Mouse (Mus musculus): ENCODE measurements around the gene Nr4a2. TPM values are rescaled to one million over a fixed set of nuclear protein-coding genes. Genes with fewer than 3 reads are reported as not detected.

Gene Nr4a2
- polyA plus RNA-seq, 1 experiment from 2014 or later: 0.18 TPM

DNA sequence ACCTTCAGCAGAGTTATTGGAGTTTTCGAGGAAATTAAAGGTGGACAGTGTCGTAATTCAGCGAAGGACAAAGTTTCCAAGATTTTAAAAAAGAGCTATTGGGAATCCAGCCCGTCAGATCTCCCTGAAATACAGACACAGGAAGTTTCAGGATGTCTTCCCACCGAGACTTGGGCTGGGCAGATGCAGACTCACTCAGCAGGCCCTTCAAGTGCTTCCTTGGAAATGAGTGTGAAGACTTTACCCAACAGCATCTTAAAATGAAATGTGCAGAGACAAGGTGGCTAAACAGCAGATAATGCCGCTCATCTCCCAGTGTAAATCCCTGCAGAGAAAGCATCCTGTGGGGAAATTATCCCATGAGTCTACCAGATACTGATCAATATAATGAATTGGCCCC is 10.9 kb downstream of the Nr4a2 start:
- Histone ChIP-seq H3K27me3 (ENCODE audit: insufficient read depth, low read length) (peaks cover 81% of the 10 kb centered on the region), H3K4me1 (ENCODE audit: insufficient read depth) (peaks cover 19% of the 10 kb centered on the region), H3K9ac (replicated peaks) (no peak overlapping the region), H3K4me2 (ENCODE audit: low read depth, low read length) (no peak overlapping the region), H3K36me3 (replicated peaks; ENCODE audit: insufficient read depth, low read length) (no peaks in the 10 kb centered on the region), H3K27ac (ENCODE audit: low read depth) (no peak overlapping the region), H3K9me3 (ENCODE audit: low read length) (no peaks in the 10 kb centered on the region; the same call in 1 of the 2 replicates), H3K4me3 (ENCODE audit: low read depth, low read length) (no peak overlapping the region)
- no peak for ATAC-seq
- WGBS (ENCODE audit: insufficient replicate concordance): 31% methylated on average over 6 of the region's 6 CpGs
- no peak for DNase-seq
- TF ChIP-seq EP300 (IDR thresholded peaks at IDR 0.05; ENCODE audit: low read depth) (no peak), CTCF (IDR thresholded peaks at IDR 0.05; ENCODE audit: low read depth) (no peak)

DNA sequence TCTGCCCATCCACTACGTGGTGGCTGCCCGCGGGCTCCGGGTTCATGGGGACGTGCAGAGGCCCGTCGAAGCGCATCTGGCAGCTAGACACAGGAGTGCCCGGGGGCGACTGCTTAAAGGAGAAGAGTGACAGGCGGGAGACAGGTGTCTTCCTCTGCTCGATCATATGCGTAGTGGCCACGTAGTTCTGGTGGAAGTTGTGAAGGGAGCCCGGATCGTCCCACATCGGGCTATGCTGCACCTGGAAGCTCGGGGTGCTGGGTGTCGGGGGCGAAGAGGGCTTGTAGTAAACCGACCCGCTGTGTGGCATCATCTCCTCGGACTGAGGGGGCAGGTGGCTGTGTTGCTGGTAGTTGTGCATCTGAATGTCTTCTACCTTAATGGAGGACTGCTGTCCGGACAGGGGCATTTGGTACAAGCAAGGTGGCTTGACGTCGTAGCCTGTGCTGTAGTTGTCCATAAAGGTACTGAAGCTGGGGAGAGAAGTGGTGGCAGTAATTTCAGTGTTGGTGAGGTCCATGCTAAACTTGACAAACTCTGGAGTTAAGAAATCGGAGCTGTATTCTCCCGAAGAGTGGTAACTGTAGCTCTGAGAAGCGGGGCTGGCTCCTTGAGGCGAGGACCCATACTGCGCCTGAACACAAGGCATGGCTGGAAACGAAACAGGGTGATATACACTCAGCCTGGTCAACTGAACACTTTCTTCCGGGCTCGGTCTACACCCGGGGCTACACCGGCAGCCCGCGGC is 11.8 kb downstream of the Nr4a2 start:
- H3K27me3 ChIP-seq (ENCODE audit: insufficient read depth, low read length): peaks cover 87% of the 10 kb centered on the region
- H3K27ac ChIP-seq (ENCODE audit: low read depth): no peak overlapping the region
- TF ChIP-seq EP300 (IDR thresholded peaks at IDR 0.05; ENCODE audit: low read depth) (no peak), CTCF (IDR thresholded peaks at IDR 0.05; ENCODE audit: low read depth) (no peak)
- no peak for ATAC-seq
- H3K4me2 ChIP-seq (ENCODE audit: low read depth, low read length): no peak overlapping the region
- H3K4me3 ChIP-seq (ENCODE audit: low read depth, low read length): no peak overlapping the region
- H3K9me3 ChIP-seq (ENCODE audit: low read length): no peaks in the 10 kb centered on the region; the same call in 1 of the 2 replicates
- peaks cover 19% of the 10 kb centered on the region for H3K4me1 ChIP-seq (ENCODE audit: insufficient read depth)
- H3K36me3 ChIP-seq (replicated peaks; ENCODE audit: insufficient read depth, low read length): no peaks in the 10 kb centered on the region
- no peak overlapping the region for H3K9ac ChIP-seq (replicated peaks)
- DNase-seq: no peak
- 11% methylated on average over 38 of the region's 38 CpGs for WGBS (ENCODE audit: insufficient replicate concordance)

DNA sequence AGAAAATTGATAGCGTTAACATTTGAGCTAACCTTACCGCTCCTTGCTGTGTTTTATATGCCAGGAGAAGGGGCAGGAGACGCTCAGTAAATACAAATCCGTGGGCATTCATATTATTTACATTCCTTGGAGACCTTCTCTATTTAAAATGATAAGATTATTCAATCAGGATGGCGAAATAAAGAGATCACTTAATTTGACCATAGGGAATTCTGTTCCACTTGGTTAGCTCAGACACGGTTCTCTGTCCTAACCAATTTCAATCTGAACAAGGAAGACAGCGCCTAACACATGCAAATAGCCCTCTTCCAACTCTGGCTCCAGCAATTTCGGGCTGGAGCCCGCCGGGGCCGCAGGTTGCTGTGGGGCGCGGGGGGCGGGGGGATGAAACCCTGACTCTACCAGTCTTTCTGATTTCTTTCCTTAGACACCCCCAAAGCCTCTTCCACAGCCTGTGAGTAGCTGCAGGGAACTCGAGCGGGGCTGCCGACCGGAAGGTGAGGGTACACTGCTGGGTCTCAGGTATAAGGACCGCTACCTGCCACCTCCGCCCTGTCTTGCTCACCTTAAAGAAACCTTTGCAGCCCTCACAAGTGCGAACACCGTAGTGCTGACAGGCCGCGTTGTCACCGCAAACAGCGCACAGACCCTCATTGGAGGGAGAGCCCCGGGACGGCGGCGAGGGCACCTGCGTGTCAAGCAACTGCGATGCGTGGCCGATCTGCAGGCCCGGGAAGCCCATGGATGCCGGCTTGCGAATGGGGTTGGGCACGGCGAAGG is 12.6 kb downstream of the Nr4a2 start:
- Histone ChIP-seq H3K4me3 (ENCODE audit: low read depth, low read length) (no peak overlapping the region), H3K4me2 (ENCODE audit: low read depth, low read length) (no peak overlapping the region), H3K9me3 (ENCODE audit: low read length) (no peaks in the 10 kb centered on the region; the same call in 1 of the 2 replicates), H3K4me1 (ENCODE audit: insufficient read depth) (peaks cover 19% of the 10 kb centered on the region), H3K27ac (ENCODE audit: low read depth) (no peak overlapping the region), H3K36me3 (replicated peaks; ENCODE audit: insufficient read depth, low read length) (no peaks in the 10 kb centered on the region), H3K27me3 (ENCODE audit: insufficient read depth, low read length) (peaks cover 91% of the 10 kb centered on the region), H3K9ac (replicated peaks) (no peak overlapping the region)
- TF ChIP-seq CTCF (IDR thresholded peaks at IDR 0.05; ENCODE audit: low read depth): no peak
- TF ChIP-seq EP300 (IDR thresholded peaks at IDR 0.05; ENCODE audit: low read depth): no peak
- WGBS (ENCODE audit: insufficient replicate concordance): 10% methylated on average over 39 of the region's 39 CpGs
- ATAC-seq (no peak), DNase-seq (no peak)

DNA sequence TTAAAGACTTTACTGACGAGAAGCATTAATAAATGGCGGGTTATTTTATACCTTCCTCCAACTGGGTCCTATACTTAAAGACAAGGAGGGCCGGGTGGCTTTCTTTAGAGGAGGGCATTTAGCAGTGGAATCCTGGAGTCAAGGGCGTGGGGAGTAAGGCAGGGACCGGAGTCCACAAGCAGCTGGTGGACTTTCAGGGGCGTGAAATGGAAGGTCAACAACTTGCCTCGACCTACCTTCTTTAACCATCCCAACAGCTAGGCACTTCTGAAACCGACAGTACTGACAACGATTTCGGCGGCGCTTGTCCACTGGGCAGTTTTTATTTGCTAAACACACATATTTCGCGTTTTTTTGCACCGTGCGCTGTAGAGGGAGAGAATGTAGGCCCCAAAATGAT is 13.4 kb downstream of the Nr4a2 start:
- no peak overlapping the region for H3K27ac ChIP-seq (ENCODE audit: low read depth)
- WGBS (ENCODE audit: insufficient replicate concordance): 13% methylated on average over 16 of the region's 16 CpGs
- no peak for ATAC-seq
- no peak for TF ChIP-seq EP300 (IDR thresholded peaks at IDR 0.05; ENCODE audit: low read depth)
- no peak for TF ChIP-seq CTCF (IDR thresholded peaks at IDR 0.05; ENCODE audit: low read depth)
- no peaks in the 10 kb centered on the region; the same call in 1 of the 2 replicates for H3K9me3 ChIP-seq (ENCODE audit: low read length)
- no peak overlapping the region for H3K4me2 ChIP-seq (ENCODE audit: low read depth, low read length)
- DNase-seq: no peak
- no peak overlapping the region for H3K9ac ChIP-seq (replicated peaks)
- peaks cover 92% of the 10 kb centered on the region for H3K27me3 ChIP-seq (ENCODE audit: insufficient read depth, low read length)
- H3K4me3 ChIP-seq (ENCODE audit: low read depth, low read length): no peak overlapping the region
- H3K36me3 ChIP-seq (replicated peaks; ENCODE audit: insufficient read depth, low read length): no peaks in the 10 kb centered on the region
- H3K4me1 ChIP-seq (ENCODE audit: insufficient read depth): peaks cover 12% of the 10 kb centered on the region

DNA sequence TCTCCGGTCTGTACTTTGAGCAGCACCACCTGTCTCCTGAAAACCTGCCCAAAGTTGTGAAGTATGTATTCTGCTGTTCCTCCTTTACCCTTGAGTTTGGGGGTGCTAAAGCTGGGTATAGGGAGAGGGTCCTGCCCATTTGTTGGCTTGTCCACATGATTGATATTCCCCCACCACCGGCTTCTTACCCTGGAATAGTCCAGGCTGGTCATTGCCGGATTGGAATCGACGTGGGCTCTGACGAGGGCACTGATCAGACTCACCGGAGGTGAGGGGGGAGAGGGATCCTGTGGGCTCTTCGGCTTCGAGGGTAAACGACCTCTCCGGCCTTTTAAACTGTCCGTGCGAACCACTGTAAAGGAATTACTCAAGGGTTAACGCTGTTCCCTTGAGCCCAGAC is 13.9 kb downstream of the Nr4a2 start:
- H3K27ac ChIP-seq (ENCODE audit: low read depth): no peak overlapping the region
- no peaks in the 10 kb centered on the region; the same call in 1 of the 2 replicates for H3K9me3 ChIP-seq (ENCODE audit: low read length)
- peaks cover 8% of the 10 kb centered on the region for H3K4me1 ChIP-seq (ENCODE audit: insufficient read depth)
- peaks cover 92% of the 10 kb centered on the region for H3K27me3 ChIP-seq (ENCODE audit: insufficient read depth, low read length)
- H3K36me3 ChIP-seq (replicated peaks; ENCODE audit: insufficient read depth, low read length): no peaks in the 10 kb centered on the region
- TF ChIP-seq CTCF (IDR thresholded peaks at IDR 0.05; ENCODE audit: low read depth) (no peak), EP300 (IDR thresholded peaks at IDR 0.05; ENCODE audit: low read depth) (no peak)
- WGBS (ENCODE audit: insufficient replicate concordance): 13% methylated on average over 14 of the region's 14 CpGs
- DNase-seq (no peak), ATAC-seq (no peak)
- no peak overlapping the region for H3K9ac ChIP-seq (replicated peaks)
- no peak overlapping the region for H3K4me2 ChIP-seq (ENCODE audit: low read depth, low read length)
- no peak overlapping the region for H3K4me3 ChIP-seq (ENCODE audit: low read depth, low read length)

DNA sequence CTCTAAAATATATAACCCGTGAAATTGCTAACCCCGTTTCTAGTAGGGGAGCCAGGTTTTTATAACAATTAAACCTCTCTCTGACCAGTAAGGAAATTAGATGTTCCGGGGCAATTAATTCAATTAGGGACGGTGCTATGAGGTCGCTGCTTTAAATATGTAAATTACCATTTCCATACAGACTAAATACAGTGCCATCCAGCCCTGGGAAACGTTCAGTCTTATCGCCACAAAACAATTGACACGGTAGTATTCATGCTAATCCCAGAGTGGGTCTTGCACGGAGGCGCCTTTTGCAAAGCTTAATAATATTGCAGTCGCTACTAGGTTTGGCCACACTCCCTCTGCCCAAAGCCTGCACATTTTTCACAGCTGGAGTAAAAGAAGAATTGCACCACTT is 14.5 kb downstream of the Nr4a2 start:
- no peak overlapping the region for H3K27ac ChIP-seq (ENCODE audit: low read depth)
- no peak overlapping the region for H3K4me2 ChIP-seq (ENCODE audit: low read depth, low read length)
- no peak for DNase-seq
- no peak overlapping the region for H3K9ac ChIP-seq (replicated peaks)
- 10% methylated on average over 11 of the region's 11 CpGs for WGBS (ENCODE audit: insufficient replicate concordance)
- H3K4me1 ChIP-seq (ENCODE audit: insufficient read depth): peaks cover 3% of the 10 kb centered on the region
- no peaks in the 10 kb centered on the region; the same call in 1 of the 2 replicates for H3K9me3 ChIP-seq (ENCODE audit: low read length)
- no peak overlapping the region for H3K4me3 ChIP-seq (ENCODE audit: low read depth, low read length)
- no peak for ATAC-seq
- no peaks in the 10 kb centered on the region for H3K36me3 ChIP-seq (replicated peaks; ENCODE audit: insufficient read depth, low read length)
- TF ChIP-seq EP300 (IDR thresholded peaks at IDR 0.05; ENCODE audit: low read depth) (no peak), CTCF (IDR thresholded peaks at IDR 0.05; ENCODE audit: low read depth) (no peak)
- peaks cover 91% of the 10 kb centered on the region for H3K27me3 ChIP-seq (ENCODE audit: insufficient read depth, low read length)
